Mouse (Mus musculus) limb, embryonic 14.5 days (tissue): ENCODE data around the gene Rbm4. TPM values are rescaled to one million over a fixed set of nuclear protein-coding genes. Genes with fewer than 3 reads are reported as not detected.

Source experiments
- ATAC-seq: fragments of 200-750 bp; cut with Nextera tagmentation; 2 replicates; pipeline ENCODE4 v1.8.0; 2017; ENCODE audit warnings: low read depth, moderate number of reproducible peaks, moderate TSS enrichment; ENCODE audit not compliant: low FRiP score
- DNase-seq: peaks from one replicate; pipeline ENCODE4 v3.0.0-alpha.2; 2015; ENCODE audit warnings: low spot score
- H3K27ac ChIP-seq: fragments of 300-500 bp; sonication (generic); replicated peaks from 2 replicates; pipeline ENCODE4 v1.5.1; 2014; ENCODE audit warnings: low read depth, mild to moderate bottlenecking, low read length, moderate library complexity, mixed read lengths
- H3K27me3 ChIP-seq: fragments of 300-500 bp; sonication (generic); 2 replicates; pipeline ENCODE4 v1.6.1; 2014; ENCODE audit warnings: low read length, mixed read lengths; ENCODE audit not compliant: control insufficient read depth, insufficient read depth
- H3K36me3 ChIP-seq: fragments of 300-500 bp; sonication (generic); 2 replicates; pipeline ENCODE4 v1.6.1; 2014; ENCODE audit warnings: mild to moderate bottlenecking, low read length, moderate library complexity, mixed read lengths; ENCODE audit not compliant: control insufficient read depth, insufficient read depth
- H3K4me1 ChIP-seq: fragments of 300-500 bp; sonication (generic); 2 replicates; pipeline ENCODE4 v1.6.1; 2014; ENCODE audit warnings: antibody characterized with exemption, low read length, mixed read lengths; ENCODE audit not compliant: control insufficient read depth, insufficient read depth
- H3K4me2 ChIP-seq: fragments of 300-500 bp; sonication (generic); replicated peaks from 2 replicates; pipeline ENCODE4 v1.6.1; 2014; ENCODE audit warnings: low read depth, mild to moderate bottlenecking, low read length, moderate library complexity; ENCODE audit not compliant: severe bottlenecking
- H3K4me3 ChIP-seq: fragments of 300-500 bp; sonication (generic); replicated peaks from 2 replicates; pipeline ENCODE4 v1.5.1; 2014; ENCODE audit warnings: low read length
- H3K9ac ChIP-seq: fragments of 300-500 bp; sonication (generic); 2 replicates; pipeline ENCODE4 v1.6.1; 2014; ENCODE audit warnings: mild to moderate bottlenecking, low read depth, low read length, moderate library complexity; ENCODE audit not compliant: severe bottlenecking
- H3K9me3 ChIP-seq: fragments of 300-500 bp; sonication (generic); 2 replicates; pipeline ENCODE4 v1.6.1; 2016; ENCODE audit warnings: low read length; ENCODE audit not compliant: control insufficient read depth
- POLR2A ChIP-seq: fragments of 200-500 bp; IDR thresholded peaks from 2 replicates; pipeline ENCODE4 v1.8.0; 2012; ENCODE audit warnings: inconsistent platforms, mild to moderate bottlenecking, moderate library complexity, borderline replicate concordance; ENCODE audit not compliant: insufficient read depth, insufficient read length; ENCODE audit errors: extremely low read depth
- WGBS: fragments of 180-500 bp; shearing (Covaris S2); extraction: QIAGEN DNeasy Blood & Tissue Kit; methylation state at CpG from one replicate; pipeline ENCODE4 v1.1.7; 2014; 5-methylcytosine and 5-hydroxymethylcytosine counted together
- polyA plus RNA-seq, 2 experiments: library from polyadenylated mRNA; depleted of rRNA in 1 of 2; stranded (reverse) in 1 of 2; unstranded in 1 of 2; fragments of >200 nt; fragmentation: Nextera tagmentation in 1 of 2; extraction: Ambion mirVana in 1 of 2; gene quantifications; 2 replicates each; pipeline versions ENCODE4 v1.2.1 to v1.2.3; 2012 to 2014

Rbm4 gene
- polyA plus RNA-seq, 2 experiments = 78.9 to 111 TPM

- Histone ChIP-seq H3K4me2 (peak within 1 kb of the TSS; percentile 93), H3K27ac (peak within 1 kb of the TSS; percentile 95), H3K4me1 (peaks cover 21% of the 10 kb centered on the region), H3K9ac (peak within 1 kb of the TSS; percentile 88), H3K9me3 (no peaks in the 10 kb centered on the region), H3K27me3 (no peaks in the 10 kb centered on the region), H3K36me3 (no peaks in the 10 kb centered on the region), H3K4me3 (peak within 1 kb of the TSS; percentile 91)
- TF ChIP-seq POLR2A = peak; percentile 95; the same call in 1 of the 2 replicates
- DNase-seq (peak; percentile 99), ATAC-seq (peak; percentile 98)
- under 1% methylated on average over 83 of the region's 83 CpGs for WGBS
Measured at GRCm38 (mm10) chr19:4811063-4811908, 17.6 kb upstream of the Rbm4 start, which contains the start of the genes Gm21992 and Rbm14. Gene Gm21992 (minus strand): TSS chr19:4811612. Gene Rbm14 (minus strand): TSS chr19:4811634.

GRCm38 (mm10) chr19:4810746-4811062 lies 17.0 kb upstream of the Rbm4 start:
- ATAC-seq (no peak), DNase-seq (no peak)
- Histone ChIP-seq H3K27me3 (no peaks in the 10 kb centered on the region), H3K36me3 (no peaks in the 10 kb centered on the region; the same call in 1 of the 2 replicates), H3K27ac (peak overlapping the region; percentile 95), H3K4me3 (peak overlapping the region; percentile 91), H3K9me3 (no peaks in the 10 kb centered on the region), H3K4me1 (peaks cover 21% of the 10 kb centered on the region), H3K9ac (peak overlapping the region; percentile 88), H3K4me2 (peak overlapping the region; percentile 93)
- TF ChIP-seq POLR2A = no peak
- 0% methylated on average over 16 of the region's 17 CpGs for WGBS

GRCm38 (mm10) chr19:4810309-4810708 lies 16.6 kb upstream of the Rbm4 start:
- H3K36me3 ChIP-seq = no peaks in the 10 kb centered on the region; the same call in 1 of the 2 replicates
- ATAC-seq = no peak
- peak overlapping the region; percentile 93 for H3K4me2 ChIP-seq
- under 1% methylated on average over 14 of the region's 14 CpGs for WGBS
- H3K4me3 ChIP-seq = peak overlapping the region; percentile 91
- peak overlapping the region; percentile 88 for H3K9ac ChIP-seq
- peaks cover 21% of the 10 kb centered on the region for H3K4me1 ChIP-seq
- peak overlapping the region; percentile 95; the same call in 1 of the 2 replicates for H3K27ac ChIP-seq
- H3K9me3 ChIP-seq = no peaks in the 10 kb centered on the region
- no peak for DNase-seq
- no peaks in the 10 kb centered on the region for H3K27me3 ChIP-seq
- TF ChIP-seq POLR2A = no peak

- no peak for TF ChIP-seq POLR2A
- no peaks in the 10 kb centered on the region for H3K9me3 ChIP-seq
- no peak overlapping the region for H3K9ac ChIP-seq
- 92% methylated on average over 10 of the region's 10 CpGs for WGBS
- no peak overlapping the region for H3K27ac ChIP-seq
- H3K27me3 ChIP-seq = no peaks in the 10 kb centered on the region
- ATAC-seq = no peak
- no peak overlapping the region for H3K4me3 ChIP-seq
- no peak for DNase-seq
- 0 out of 2 replicates have a peak, but pooled peaks cover 4% of the 10 kb centered on the region for H3K4me1 ChIP-seq
- H3K4me2 ChIP-seq = no peak overlapping the region
- H3K36me3 ChIP-seq = peaks cover 57% of the 10 kb centered on the region
Measured at GRCm38 (mm10) chr19:4803283-4803682, 9.6 kb upstream of the Rbm4 start.

GRCm38 (mm10) chr19:4802691-4803091 lies 9.0 kb upstream of the Rbm4 start:
- Histone ChIP-seq H3K36me3 (peaks cover 63% of the 10 kb centered on the region), H3K4me1 (no peaks in the 10 kb centered on the region), H3K4me2 (no peak overlapping the region), H3K27ac (no peak overlapping the region), H3K9me3 (no peaks in the 10 kb centered on the region), H3K27me3 (no peaks in the 10 kb centered on the region), H3K9ac (no peak overlapping the region), H3K4me3 (no peak overlapping the region)
- TF ChIP-seq POLR2A = no peak
- no peak for DNase-seq
- ATAC-seq = peak; percentile 34; the same call in 1 of the 2 replicates
- WGBS = 97% methylated on average over 4 of the region's 7 CpGs
